Mouse (Mus musculus): ENCODE data around the gene Map1s. TPM values are rescaled to one million over a fixed set of nuclear protein-coding genes. Genes with fewer than 3 reads are reported as not detected.

The Map1s gene
- polyA plus RNA-seq, 1 experiment from 2014 or later, result 41.3 TPM

DNA sequence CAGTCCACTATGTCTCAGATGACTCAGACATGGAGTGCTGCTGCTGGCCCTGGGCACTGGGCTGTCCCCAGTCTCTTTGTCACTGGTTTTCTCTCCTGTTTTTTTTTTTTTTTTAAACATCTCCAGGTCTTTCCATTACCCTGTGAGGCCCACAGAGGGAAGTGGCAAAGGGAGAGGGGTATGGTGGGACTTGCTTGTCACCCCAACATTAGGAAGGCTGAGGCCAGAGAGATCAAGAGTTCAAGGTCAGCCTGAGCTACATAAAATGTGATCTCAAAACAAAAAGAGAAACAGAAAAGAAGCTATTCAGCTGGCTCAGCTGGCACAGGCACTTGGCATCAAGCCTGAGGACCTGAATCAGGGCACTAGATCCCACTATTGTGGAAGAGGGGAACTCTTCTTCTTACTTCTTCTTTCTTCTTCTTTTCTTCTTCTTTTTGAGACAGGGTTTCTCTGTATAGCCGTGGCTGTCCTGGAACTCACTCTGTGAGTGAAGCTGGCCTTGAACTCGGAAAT is 4.8 kb upstream of the Map1s start:
- Histone ChIP-seq H3K9ac (no peak overlapping the region), H3K9me3 (replicated peaks) (no peaks in the 10 kb centered on the region), H3K36me3 (peaks cover under 1% of the 10 kb centered on the region), H3K4me2 (no peak overlapping the region), H3K27me3 (replicated peaks) (peaks cover 20% of the 10 kb centered on the region), H3K27ac (ENCODE audit: poor library complexity, severe bottlenecking) (no peak overlapping the region), H3K4me1 (replicated peaks) (peaks cover 16% of the 10 kb centered on the region), H3K4me3 (no peak overlapping the region)
- no peak for ATAC-seq (ENCODE audit: insufficient number of reproducible peaks, low FRiP score)
- 77% methylated on average over 2 of the region's 2 CpGs for WGBS

DNA sequence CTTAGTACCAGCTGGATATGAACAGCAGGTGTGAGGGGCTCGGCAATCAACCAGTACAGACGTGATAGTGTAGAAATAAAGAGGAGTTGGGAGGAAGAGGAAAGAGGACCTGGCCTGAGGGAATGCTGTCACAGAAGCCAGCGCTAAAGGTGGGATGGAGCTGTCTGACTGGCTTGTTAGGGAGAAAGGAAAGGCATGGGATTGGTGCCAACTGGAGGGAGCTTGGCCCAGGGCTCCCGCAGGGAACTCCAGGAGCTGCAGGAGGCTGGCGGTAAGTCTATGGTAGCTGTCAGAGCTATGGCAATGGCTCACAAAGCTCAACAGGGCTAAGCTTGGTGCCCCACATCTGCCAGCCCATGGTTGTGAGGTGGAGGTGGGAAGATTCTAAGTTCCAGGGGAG is 3.5 kb upstream of the Map1s start:
- ATAC-seq (ENCODE audit: insufficient number of reproducible peaks, low FRiP score), result no peak
- WGBS, result 40% methylated on average over 5 of the region's 5 CpGs
- Histone ChIP-seq H3K36me3 (no peaks in the 10 kb centered on the region), H3K27ac (ENCODE audit: poor library complexity, severe bottlenecking) (no peak overlapping the region), H3K27me3 (replicated peaks) (peaks cover 20% of the 10 kb centered on the region), H3K4me3 (no peak overlapping the region), H3K4me1 (replicated peaks) (peaks cover 19% of the 10 kb centered on the region), H3K9ac (no peak overlapping the region), H3K9me3 (replicated peaks) (no peaks in the 10 kb centered on the region), H3K4me2 (no peak overlapping the region)

DNA sequence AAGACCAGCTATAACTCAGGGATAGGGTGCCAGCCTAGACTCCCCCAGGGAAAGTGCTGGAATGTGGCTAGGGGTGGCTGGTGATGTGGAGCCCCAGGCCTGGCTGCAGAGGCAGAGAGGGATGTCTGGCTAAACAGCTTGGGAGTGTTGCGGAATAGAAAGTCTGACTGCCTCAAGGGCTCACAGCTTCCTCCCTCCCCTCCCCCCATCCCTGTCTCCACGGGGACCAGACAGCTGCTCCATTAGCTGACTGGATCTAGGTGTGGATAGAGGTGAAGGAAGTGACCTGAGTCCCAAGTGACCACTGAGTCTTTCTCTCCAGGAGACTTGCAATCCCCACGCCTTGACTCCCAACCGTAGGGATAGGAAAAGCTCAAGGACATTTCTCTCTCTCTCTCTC is 2.6 kb upstream of the Map1s start:
- Histone ChIP-seq H3K9me3 (replicated peaks) (no peaks in the 10 kb centered on the region), H3K36me3 (no peaks in the 10 kb centered on the region), H3K4me2 (no peak overlapping the region), H3K9ac (no peak overlapping the region), H3K27me3 (replicated peaks) (peaks cover 20% of the 10 kb centered on the region), H3K27ac (ENCODE audit: poor library complexity, severe bottlenecking) (no peak overlapping the region), H3K4me1 (replicated peaks) (peaks cover 27% of the 10 kb centered on the region), H3K4me3 (no peak overlapping the region)
- no peak for ATAC-seq (ENCODE audit: insufficient number of reproducible peaks, low FRiP score)
- 42% methylated on average over 4 of the region's 4 CpGs for WGBS

DNA sequence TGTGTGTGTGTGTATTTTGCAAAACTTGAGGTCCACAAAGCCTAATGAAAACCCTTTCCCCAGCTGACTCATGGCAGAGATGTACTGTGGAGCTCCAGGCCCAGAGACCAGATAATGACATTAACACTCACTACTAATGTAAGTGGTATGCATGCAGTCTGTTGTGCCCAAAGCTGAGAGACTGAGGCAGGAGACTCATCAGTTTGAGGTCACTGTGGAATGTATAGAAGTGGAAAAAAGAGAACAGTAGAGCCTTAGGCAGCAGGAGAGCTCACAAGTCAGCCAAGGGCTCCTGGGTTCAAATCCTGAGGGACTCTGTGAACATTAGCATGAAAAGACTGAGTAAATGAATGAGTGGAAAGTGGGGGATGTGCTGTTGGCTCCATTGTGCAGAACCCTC is 2.1 kb upstream of the Map1s start:
- Histone ChIP-seq H3K36me3 (no peaks in the 10 kb centered on the region), H3K27ac (ENCODE audit: poor library complexity, severe bottlenecking) (no peak overlapping the region), H3K4me3 (no peak overlapping the region), H3K4me1 (replicated peaks) (peaks cover 22% of the 10 kb centered on the region), H3K4me2 (no peak overlapping the region), H3K9me3 (replicated peaks) (no peaks in the 10 kb centered on the region), H3K27me3 (replicated peaks) (peaks cover 20% of the 10 kb centered on the region), H3K9ac (no peak overlapping the region)
- ATAC-seq (ENCODE audit: insufficient number of reproducible peaks, low FRiP score), result no peak

DNA sequence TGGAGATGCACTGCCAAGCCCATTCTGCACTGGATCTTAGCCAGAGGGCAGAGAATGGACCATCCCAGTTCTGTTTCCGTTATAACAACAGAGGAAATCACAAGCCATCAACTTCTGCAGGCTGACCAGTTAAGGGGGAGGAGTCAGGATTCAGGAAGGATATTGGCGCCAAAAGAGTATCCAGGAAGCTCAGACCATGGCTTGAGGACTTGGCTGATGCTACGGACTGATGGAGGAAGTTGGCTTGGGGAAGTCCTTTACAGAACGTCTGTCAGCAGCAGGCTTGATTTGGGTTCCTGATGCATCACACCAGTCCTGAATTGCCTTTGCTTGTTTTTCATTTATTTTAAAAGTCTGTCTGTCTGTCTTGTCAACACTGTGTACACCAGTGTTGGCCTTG is 1.2 kb upstream of the Map1s start:
- 55% methylated on average over 4 of the region's 4 CpGs for WGBS
- Histone ChIP-seq H3K9me3 (replicated peaks) (no peaks in the 10 kb centered on the region), H3K36me3 (peaks cover 4% of the 10 kb centered on the region; the same call in 1 of the 2 replicates), H3K4me2 (no peak overlapping the region), H3K4me3 (no peak overlapping the region), H3K27me3 (replicated peaks) (peaks cover 20% of the 10 kb centered on the region), H3K9ac (no peak overlapping the region), H3K27ac (ENCODE audit: poor library complexity, severe bottlenecking) (no peak overlapping the region), H3K4me1 (replicated peaks) (peaks cover 22% of the 10 kb centered on the region)
- ATAC-seq (ENCODE audit: insufficient number of reproducible peaks, low FRiP score), result no peak

DNA sequence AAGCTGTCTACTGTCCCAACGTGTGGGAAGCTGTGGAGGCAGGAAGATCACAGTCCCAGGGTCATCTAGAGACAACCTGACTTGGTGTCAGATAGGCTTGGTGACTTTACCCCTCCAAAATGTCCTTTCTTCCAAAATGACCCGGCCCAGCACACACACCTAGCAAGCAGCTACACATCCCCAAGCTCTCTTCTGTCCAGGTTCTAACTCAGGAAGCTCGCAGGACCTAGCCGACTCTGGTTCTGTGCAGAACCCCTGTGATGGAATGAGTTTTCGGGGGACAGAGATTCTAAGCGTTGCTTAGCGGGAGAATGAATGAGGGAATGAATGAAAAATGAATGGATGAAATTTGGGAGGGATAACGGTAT is 285 bp upstream of the Map1s start:
- 18% methylated on average over 8 of the region's 8 CpGs for WGBS
- Histone ChIP-seq H3K9me3 (replicated peaks) (no peaks in the 10 kb centered on the region), H3K27ac (ENCODE audit: poor library complexity, severe bottlenecking) (peak overlapping the region; percentile 90; the same call in 1 of the 2 replicates), H3K27me3 (replicated peaks) (peaks cover 20% of the 10 kb centered on the region), H3K36me3 (peaks cover 5% of the 10 kb centered on the region; the same call in 1 of the 2 replicates), H3K4me3 (peak overlapping the region; percentile 88), H3K4me1 (replicated peaks) (peaks cover 22% of the 10 kb centered on the region), H3K9ac (peak overlapping the region; percentile 90), H3K4me2 (peak overlapping the region; percentile 86)
- no peak for ATAC-seq (ENCODE audit: insufficient number of reproducible peaks, low FRiP score)

DNA sequence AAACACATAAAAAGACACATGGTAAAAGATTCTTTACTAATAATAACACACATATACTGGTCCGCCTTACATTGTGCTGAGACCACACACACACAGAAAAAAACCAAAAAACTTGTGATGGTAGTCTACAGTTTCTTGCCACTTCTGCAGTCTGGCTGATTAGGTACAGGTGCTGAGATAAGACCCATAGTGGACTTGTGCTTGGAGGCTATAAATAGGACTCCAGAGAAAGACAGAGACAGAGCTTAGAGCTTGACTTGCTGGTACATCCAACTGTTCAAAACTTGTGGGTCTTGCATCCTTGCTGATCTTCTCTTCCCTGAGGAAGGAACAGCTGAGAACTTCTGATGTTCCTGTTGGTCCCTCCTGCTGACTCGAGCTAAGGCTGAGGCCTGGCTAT is 1.8 kb downstream of the Map1s start:
- Histone ChIP-seq H3K27ac (ENCODE audit: poor library complexity, severe bottlenecking) (no peak overlapping the region), H3K4me3 (no peak overlapping the region), H3K4me2 (peak overlapping the region; percentile 35; the same call in 1 of the 2 replicates), H3K36me3 (peaks cover 25% of the 10 kb centered on the region), H3K9me3 (replicated peaks) (no peaks in the 10 kb centered on the region), H3K4me1 (replicated peaks) (peaks cover 22% of the 10 kb centered on the region), H3K9ac (peak overlapping the region; percentile 51; the same call in 1 of the 2 replicates), H3K27me3 (replicated peaks) (peaks cover 16% of the 10 kb centered on the region)
- whole genome bisulfite sequencing, result 76% methylated on average over 2 of the region's 2 CpGs
- no peak for ATAC-seq (ENCODE audit: insufficient number of reproducible peaks, low FRiP score)

DNA sequence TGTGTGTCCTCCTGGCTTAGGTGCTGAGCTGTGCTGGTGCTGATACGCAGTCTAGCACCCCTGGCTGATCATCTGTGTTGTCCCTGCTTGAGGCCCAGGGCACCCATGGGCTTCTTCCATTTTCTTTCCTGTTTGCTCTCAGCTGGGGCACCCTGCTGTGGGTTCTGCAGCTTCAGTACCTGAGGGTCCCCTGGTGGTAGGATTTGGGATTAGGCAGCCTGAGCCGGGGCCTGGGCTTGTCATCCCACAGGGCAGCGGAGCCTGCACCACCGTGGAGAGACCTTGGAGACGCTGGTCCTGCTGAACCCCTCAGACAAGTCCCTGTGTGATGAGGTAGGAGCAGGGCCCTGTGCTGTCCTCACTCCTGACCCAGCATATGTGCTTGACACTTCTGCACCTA is 5.9 kb downstream of the Map1s start:
- no peaks in the 10 kb centered on the region for H3K9me3 ChIP-seq (replicated peaks)
- peaks cover 14% of the 10 kb centered on the region for H3K4me1 ChIP-seq (replicated peaks)
- H3K4me2 ChIP-seq, result no peak overlapping the region
- H3K27ac ChIP-seq (ENCODE audit: poor library complexity, severe bottlenecking), result no peak overlapping the region
- no peak for ATAC-seq (ENCODE audit: insufficient number of reproducible peaks, low FRiP score)
- no peak overlapping the region for H3K9ac ChIP-seq
- no peaks in the 10 kb centered on the region for H3K27me3 ChIP-seq (replicated peaks)
- 77% methylated on average over 5 of the region's 5 CpGs for WGBS
- H3K36me3 ChIP-seq, result peaks cover 66% of the 10 kb centered on the region
- no peak overlapping the region for H3K4me3 ChIP-seq

DNA sequence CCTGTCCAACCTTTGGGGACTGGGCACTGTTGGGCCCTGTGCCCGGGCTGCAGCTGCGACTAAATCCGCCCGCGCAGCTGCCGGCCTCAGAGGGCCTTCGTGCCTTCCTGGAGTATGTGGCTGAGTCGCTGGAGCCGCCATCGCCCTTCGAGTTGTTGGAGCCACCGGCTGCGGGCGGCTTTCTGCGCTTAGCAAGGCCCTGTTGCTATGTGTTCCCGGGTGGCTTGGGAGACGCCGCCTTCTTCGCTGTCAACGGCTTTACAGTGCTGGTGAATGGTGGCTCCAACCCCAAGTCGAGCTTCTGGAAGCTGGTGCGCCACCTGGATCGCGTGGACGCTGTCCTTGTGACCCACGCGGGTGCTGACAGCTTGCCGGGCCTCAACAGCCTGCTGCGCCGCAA is 7.2 kb downstream of the Map1s start:
- Histone ChIP-seq H3K4me2 (no peak overlapping the region), H3K27me3 (replicated peaks) (no peaks in the 10 kb centered on the region), H3K9ac (no peak overlapping the region), H3K9me3 (replicated peaks) (no peaks in the 10 kb centered on the region), H3K36me3 (peaks cover 80% of the 10 kb centered on the region), H3K4me1 (replicated peaks) (peaks cover 1% of the 10 kb centered on the region), H3K27ac (ENCODE audit: poor library complexity, severe bottlenecking) (no peak overlapping the region), H3K4me3 (no peak overlapping the region)
- WGBS, result 89% methylated on average over 30 of the region's 30 CpGs
- no peak for ATAC-seq (ENCODE audit: insufficient number of reproducible peaks, low FRiP score)

DNA sequence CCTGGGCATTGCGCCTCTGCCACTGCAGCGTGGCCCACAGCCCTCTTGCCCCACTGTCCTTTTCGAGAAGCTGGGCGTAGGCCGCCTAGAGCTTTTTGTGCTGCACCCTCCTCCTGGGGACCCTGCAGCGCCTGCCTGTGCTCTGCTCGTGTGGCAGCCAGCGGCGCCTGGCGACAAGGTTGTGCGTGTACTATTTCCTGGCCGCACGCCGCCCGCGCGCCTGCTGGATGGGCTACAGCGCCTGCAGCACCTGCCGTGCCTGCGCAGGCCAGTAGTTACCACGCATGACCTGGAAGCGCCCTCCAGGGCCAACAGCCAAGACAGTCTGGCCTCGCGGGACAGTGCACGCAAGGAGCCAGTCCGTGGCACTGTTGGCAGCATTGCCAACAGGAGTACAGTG is 7.8 kb downstream of the Map1s start:
- no peak for ATAC-seq (ENCODE audit: insufficient number of reproducible peaks, low FRiP score)
- Histone ChIP-seq H3K27me3 (replicated peaks) (no peaks in the 10 kb centered on the region), H3K27ac (ENCODE audit: poor library complexity, severe bottlenecking) (no peak overlapping the region), H3K9ac (no peak overlapping the region), H3K36me3 (peaks cover 85% of the 10 kb centered on the region), H3K4me3 (no peak overlapping the region), H3K4me2 (no peak overlapping the region), H3K9me3 (replicated peaks) (no peaks in the 10 kb centered on the region), H3K4me1 (replicated peaks) (no peaks in the 10 kb centered on the region)
- 93% methylated on average over 26 of the region's 26 CpGs for WGBS

DNA sequence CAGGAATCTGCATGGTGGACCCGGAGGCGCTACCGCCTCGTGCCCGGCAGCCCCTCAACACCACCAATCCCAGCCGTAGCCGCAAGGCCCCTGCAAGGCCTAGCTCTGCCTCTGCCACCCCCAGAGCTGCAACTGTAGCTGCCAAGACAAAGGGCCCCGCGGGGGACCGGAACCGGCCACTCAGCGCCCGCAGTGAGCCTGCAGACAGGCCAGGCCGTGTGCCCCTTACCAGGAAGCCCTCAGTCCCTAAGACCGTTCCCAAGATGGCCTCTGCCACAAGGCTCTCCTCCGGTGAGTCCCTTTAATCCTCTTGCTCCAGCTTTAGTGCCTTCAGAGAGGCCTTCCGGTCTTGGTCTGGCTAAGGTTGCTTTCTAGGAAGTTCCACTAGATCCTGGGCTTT is 9.0 kb downstream of the Map1s start:
- no peak for ATAC-seq (ENCODE audit: insufficient number of reproducible peaks, low FRiP score)
- no peak overlapping the region for H3K9ac ChIP-seq
- no peak overlapping the region for H3K4me3 ChIP-seq
- H3K36me3 ChIP-seq, result peaks cover 92% of the 10 kb centered on the region
- H3K27ac ChIP-seq (ENCODE audit: poor library complexity, severe bottlenecking), result no peak overlapping the region
- H3K4me1 ChIP-seq (replicated peaks), result no peaks in the 10 kb centered on the region
- no peak overlapping the region for H3K4me2 ChIP-seq
- H3K9me3 ChIP-seq (replicated peaks), result no peaks in the 10 kb centered on the region
- no peaks in the 10 kb centered on the region for H3K27me3 ChIP-seq (replicated peaks)
- 91% methylated on average over 17 of the region's 17 CpGs for WGBS
